Mouse (Mus musculus) intestine, postnatal 0 days (tissue): ENCODE measurements around the gene Fam13c. TPM values are rescaled to one million over a fixed set of nuclear protein-coding genes. Genes with fewer than 3 reads are reported as not detected.
A peak's percentile ranks its signal among the peaks of the same experiment; 100 is the strongest.

ENCODE experiments used
- ATAC-seq: fragments of 200-750 bp; cut with Nextera tagmentation; 2 replicates; pipeline ENCODE4 v1.8.0; 2017; ENCODE audit warnings: mild to moderate bottlenecking, moderate TSS enrichment, moderate library complexity
- H3K27ac ChIP-seq: fragments of 300-500 bp; sonication (generic); 2 replicates; pipeline ENCODE4 v1.5.1; 2014; ENCODE audit warnings: mild to moderate bottlenecking, low read depth, low read length, moderate library complexity
- H3K27me3 ChIP-seq: fragments of 300-500 bp; sonication (generic); replicated peaks from 2 replicates; pipeline ENCODE4 v1.6.1; 2014; ENCODE audit warnings: low read length, mixed read lengths; ENCODE audit not compliant: control insufficient read depth, insufficient read depth
- H3K36me3 ChIP-seq: fragments of 300-500 bp; sonication (generic); 2 replicates; pipeline ENCODE4 v1.6.1; 2014; ENCODE audit warnings: mild to moderate bottlenecking, moderate library complexity; ENCODE audit not compliant: control insufficient read depth, insufficient read depth
- H3K4me1 ChIP-seq: fragments of 300-500 bp; sonication (generic); replicated peaks from 2 replicates; pipeline ENCODE4 v1.6.1; 2014; ENCODE audit warnings: antibody characterized with exemption, low read length, mixed read lengths; ENCODE audit not compliant: control insufficient read depth, insufficient read depth
- H3K4me2 ChIP-seq: fragments of 300-500 bp; sonication (generic); replicated peaks from 2 replicates; pipeline ENCODE4 v1.6.1; 2014; ENCODE audit warnings: low read depth, mild to moderate bottlenecking, moderate library complexity
- H3K4me3 ChIP-seq: fragments of 300-500 bp; sonication (generic); 2 replicates; pipeline ENCODE4 v1.5.1; 2014; ENCODE audit warnings: low read depth, low read length
- H3K9ac ChIP-seq: fragments of 300-500 bp; sonication (generic); 2 replicates; pipeline ENCODE4 v1.6.1; 2014; ENCODE audit warnings: mild to moderate bottlenecking, low read depth, low read length
- H3K9me3 ChIP-seq: fragments of 300-500 bp; sonication (generic); 2 replicates; pipeline ENCODE4 v1.6.1; 2016; ENCODE audit warnings: mixed run types; ENCODE audit not compliant: control insufficient read depth
- CTCF ChIP-seq: sonication (generic); IDR thresholded peaks from 2 replicates; pipeline ENCODE4 v1.5.1; 2016; ENCODE audit warnings: low read depth, mild to moderate bottlenecking, control low read depth, antibody characterized with exemption, moderate library complexity
- WGBS: fragments of 180-500 bp; shearing (Covaris S2); extraction: QIAGEN DNeasy Blood & Tissue Kit; methylation state at CpG from one replicate; pipeline ENCODE4 v1.1.7; 2014; 5-methylcytosine and 5-hydroxymethylcytosine counted together
- polyA plus RNA-seq: library from polyadenylated mRNA; unstranded; fragments of >200 nt; fragmentation: Nextera tagmentation; extraction: Ambion mirVana; gene quantifications from 2 replicates; pipeline ENCODE4 v1.2.1, GENCODE M21; 2015

Fam13c gene
- polyA plus RNA-seq, 1 experiment from 2014 or later = 2.9 TPM

GRCm38 (mm10) chr10:70507880-70508279 lies 67.6 kb downstream of the Fam13c start:
- Histone ChIP-seq H3K9me3 (no peaks in the 10 kb centered on the region), H3K9ac (no peak overlapping the region), H3K4me2 (no peak overlapping the region), H3K4me1 (no peaks in the 10 kb centered on the region), H3K4me3 (no peak overlapping the region), H3K36me3 (no peaks in the 10 kb centered on the region), H3K27me3 (no peaks in the 10 kb centered on the region), H3K27ac (no peak overlapping the region)
- TF ChIP-seq CTCF = peak; percentile 41
- no peak for ATAC-seq
- WGBS = 86% methylated on average over 3 of the region's 3 CpGs

GRCm38 (mm10) chr10:70514848-70515247 lies 74.6 kb downstream of the Fam13c start:
- TF ChIP-seq CTCF = no peak
- no peak overlapping the region for H3K4me2 ChIP-seq
- no peaks in the 10 kb centered on the region for H3K9me3 ChIP-seq
- H3K36me3 ChIP-seq = no peaks in the 10 kb centered on the region
- no peak overlapping the region for H3K9ac ChIP-seq
- H3K4me1 ChIP-seq = no peaks in the 10 kb centered on the region
- H3K27me3 ChIP-seq = no peaks in the 10 kb centered on the region
- ATAC-seq = no peak
- H3K27ac ChIP-seq = no peak overlapping the region
- WGBS = 73% methylated on average over 9 of the region's 9 CpGs
- H3K4me3 ChIP-seq = no peak overlapping the region

GRCm38 (mm10) chr10:70516661-70517060 lies 76.4 kb downstream of the Fam13c start:
- WGBS = 88% methylated on average over 8 of the region's 8 CpGs
- no peaks in the 10 kb centered on the region for H3K36me3 ChIP-seq
- H3K4me1 ChIP-seq = no peaks in the 10 kb centered on the region
- H3K27ac ChIP-seq = no peak overlapping the region
- no peak overlapping the region for H3K9ac ChIP-seq
- ATAC-seq = no peak
- H3K4me3 ChIP-seq = no peak overlapping the region
- H3K9me3 ChIP-seq = no peaks in the 10 kb centered on the region
- no peak for TF ChIP-seq CTCF
- no peak overlapping the region for H3K4me2 ChIP-seq
- no peaks in the 10 kb centered on the region for H3K27me3 ChIP-seq

GRCm38 (mm10) chr10:70519640-70520099 lies 79.4 kb downstream of the Fam13c start:
- Histone ChIP-seq H3K9ac (no peak overlapping the region), H3K4me3 (no peak overlapping the region), H3K4me1 (no peaks in the 10 kb centered on the region), H3K27me3 (no peaks in the 10 kb centered on the region), H3K36me3 (no peaks in the 10 kb centered on the region), H3K4me2 (peak overlapping the region; percentile 71), H3K9me3 (no peaks in the 10 kb centered on the region), H3K27ac (no peak overlapping the region)
- WGBS = 21% methylated on average over 14 of the region's 14 CpGs
- no peak for TF ChIP-seq CTCF
- ATAC-seq = no peak

GRCm38 (mm10) chr10:70520143-70521131 lies 80.2 kb downstream of the Fam13c start:
- no peak overlapping the region for H3K9ac ChIP-seq
- no peaks in the 10 kb centered on the region for H3K36me3 ChIP-seq
- H3K27me3 ChIP-seq = no peaks in the 10 kb centered on the region
- ATAC-seq = no peak
- no peak overlapping the region for H3K27ac ChIP-seq
- H3K4me3 ChIP-seq = peak overlapping the region; percentile 35
- TF ChIP-seq CTCF = no peak
- 1% methylated on average over 38 of the region's 38 CpGs for WGBS
- no peaks in the 10 kb centered on the region for H3K9me3 ChIP-seq
- H3K4me1 ChIP-seq = no peaks in the 10 kb centered on the region
- peak overlapping the region; percentile 71 for H3K4me2 ChIP-seq

- Histone ChIP-seq H3K9me3 (no peaks in the 10 kb centered on the region), H3K9ac (no peak overlapping the region), H3K36me3 (no peaks in the 10 kb centered on the region; the same call in 1 of the 2 replicates), H3K4me2 (peak overlapping the region; percentile 71), H3K4me1 (no peaks in the 10 kb centered on the region), H3K4me3 (peak overlapping the region; percentile 35), H3K27me3 (no peaks in the 10 kb centered on the region), H3K27ac (no peak overlapping the region)
- no peak for ATAC-seq
- WGBS = 36% methylated on average over 5 of the region's 5 CpGs
- TF ChIP-seq CTCF = no peak
Observed at GRCm38 (mm10) chr10:70521379-70521778, 81.1 kb downstream of the Fam13c start.
